Mouse (Mus musculus) T-helper 17 cell (primary cell): ENCODE data around the gene Zfp961.
"Not testable (repeated sequence)": the region's sequence is repeated elsewhere in the genome, so short reads cannot be mapped to it uniquely, and the experiment has no call there.

Experiments used
- in situ Hi-C, 2 experiments: fragments of 300-600 bp; cut with MboI, MseI; formaldehyde crosslinking; loops; 1 replicate in 1 of 2; 2 replicates in 1 of 2; pipeline ENCODE4 v1.15.1; 2025; ENCODE audit warnings: high pct_unique_total_duplicates in 2 of 2

Gene Zfp961

DNA sequence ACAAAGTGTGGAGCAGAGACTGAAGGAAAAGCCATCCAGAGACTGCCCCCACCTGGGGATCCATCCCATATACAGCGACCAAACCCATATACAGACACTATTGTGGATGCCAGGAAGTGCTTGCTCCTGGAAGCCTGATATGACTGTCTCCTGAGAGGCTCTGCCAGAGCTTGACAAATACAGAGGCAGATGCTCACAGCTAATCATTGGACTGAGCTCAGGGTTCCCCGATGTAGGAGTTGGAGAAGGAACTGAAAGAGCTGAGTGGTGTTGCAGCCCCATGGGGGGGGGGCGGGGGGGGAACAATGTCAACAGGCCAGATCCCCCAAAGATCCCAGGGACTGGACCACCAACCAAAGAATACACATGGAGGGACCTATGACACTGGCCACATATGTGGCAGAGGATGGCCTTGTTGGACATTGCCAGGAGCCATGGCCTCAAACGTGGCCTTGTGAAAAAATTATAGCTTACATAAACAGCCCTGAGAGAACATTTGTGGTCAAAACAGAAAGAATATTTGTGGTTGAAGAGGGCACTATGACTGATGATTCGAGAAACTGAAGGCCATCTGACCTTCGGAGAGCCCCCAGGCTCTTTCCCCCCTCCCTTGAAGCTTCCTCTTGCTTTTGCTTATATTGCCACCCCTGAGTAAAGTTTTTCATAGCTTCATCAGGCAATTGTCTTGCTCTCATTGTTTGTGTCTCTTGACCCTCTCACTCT is 62.8 kb downstream of the Zfp961 start:
- in situ Hi-C loops, result not testable (repeated sequence)

- in situ Hi-C loops, result loop anchor here (5.0 kb wide), 1 partner anchor 50 kb away; no protein-coding TSS in a partner anchor
Measured at GRCm38 (mm10) chr8:72017339-72017738, 66.5 kb downstream of the Zfp961 start.

GRCm38 (mm10) chr8:72018141-72018540 is 67.3 kb downstream of the Zfp961 start:
- in situ Hi-C loops, result loop anchor here (5.0 kb wide), 1 partner anchor 49 kb away; no protein-coding TSS in a partner anchor

GRCm38 (mm10) chr8:72019022-72019421 is 68.2 kb downstream of the Zfp961 start:
- in situ Hi-C loops, result loop anchor here (5.0 kb wide), 1 partner anchor 48 kb away; no protein-coding TSS in a partner anchor

- in situ Hi-C loops, result loop anchor here (5.0 to 10.0 kb wide), 2 partner anchors 47 to 275 kb away; no protein-coding TSS in a partner anchor
Measured at GRCm38 (mm10) chr8:72019816-72020215, 69.0 kb downstream of the Zfp961 start.

- in situ Hi-C loops, result loop anchor here in 1 of 2 experiments (10.0 kb wide), 1 partner anchor 280 kb away; no protein-coding TSS in a partner anchor
Measured at GRCm38 (mm10) chr8:72024886-72025285, 74.0 kb downstream of the Zfp961 start.

- in situ Hi-C loops, result not testable (repeated sequence)
Measured at GRCm38 (mm10) chr8:72032926-72033325, 82.1 kb downstream of the Zfp961 start.

- in situ Hi-C loops, result loop anchor here in 1 of 2 experiments (10.0 kb wide), 1 partner anchor 906 kb away; no protein-coding TSS in a partner anchor
Measured at GRCm38 (mm10) chr8:72040918-72041317, 90.1 kb downstream of the Zfp961 start, which contains the start of gene Olfr372. Gene Olfr372 (plus strand): TSS chr8:72041218.

DNA sequence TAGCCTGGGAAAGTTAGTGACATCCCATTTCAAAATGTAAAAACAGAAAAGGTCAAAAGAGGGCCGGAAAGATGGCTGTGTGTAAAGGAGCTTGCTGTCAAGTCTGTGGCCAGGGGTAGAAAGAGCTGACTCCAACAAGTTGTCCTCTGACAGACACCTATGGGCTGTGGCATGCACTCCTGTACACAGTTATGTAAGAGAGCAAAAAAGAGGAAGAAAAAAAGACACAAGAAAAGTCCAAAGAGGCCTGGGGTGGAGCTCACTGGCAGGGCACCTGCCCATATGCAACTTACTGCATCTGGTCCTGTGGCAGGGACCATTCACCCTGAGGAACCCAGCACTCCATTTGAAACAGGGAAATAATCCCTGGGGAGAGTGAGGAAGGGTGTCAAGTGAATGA is 91.7 kb downstream of the Zfp961 start:
- in situ Hi-C loops, result loop anchor here in 1 of 2 experiments (10.0 kb wide), 1 partner anchor 908 kb away; no protein-coding TSS in a partner anchor
